Mouse (Mus musculus): Measurements from ENCODE around the gene Cd59b. TPM values are rescaled to one million over a fixed set of nuclear protein-coding genes. Genes with fewer than 3 reads are reported as not detected.
"Not testable (repeated sequence)": the region's sequence is repeated elsewhere in the genome, so short reads cannot be mapped to it uniquely, and the experiment has no call there.

Cd59b gene
- not detected for polyA plus RNA-seq (2017; shearing (Covaris generic))

DNA sequence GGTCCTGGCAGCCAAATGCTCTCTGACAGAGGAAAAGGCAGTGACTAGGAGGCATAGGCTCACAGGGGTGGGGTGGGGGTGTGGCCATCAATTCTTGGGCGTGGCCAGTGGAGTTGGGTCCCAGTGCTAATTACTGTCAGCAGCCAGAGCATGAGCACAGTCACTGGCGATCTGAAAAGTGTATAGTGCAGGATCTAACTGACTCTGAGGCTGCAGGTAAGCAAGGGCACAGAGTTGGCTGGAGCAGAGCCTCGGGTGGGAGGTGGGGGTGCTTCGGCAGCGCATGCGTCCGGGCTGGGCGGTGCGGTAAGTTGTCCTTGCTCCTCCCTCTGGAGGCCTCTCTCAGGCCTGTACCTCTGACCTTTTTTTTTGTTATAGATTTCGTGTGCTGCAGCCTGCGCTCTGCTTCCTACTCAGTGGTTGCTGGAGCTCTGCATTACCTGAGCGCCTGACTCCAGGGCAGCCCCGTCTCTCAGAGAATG lies at the start of gene Cd59b:
Gene Cd59b, plus strand, starts transcription at position 146 of the 482 bp plus-strand sequence.
- peak; percentile 64 for ATAC-seq

DNA sequence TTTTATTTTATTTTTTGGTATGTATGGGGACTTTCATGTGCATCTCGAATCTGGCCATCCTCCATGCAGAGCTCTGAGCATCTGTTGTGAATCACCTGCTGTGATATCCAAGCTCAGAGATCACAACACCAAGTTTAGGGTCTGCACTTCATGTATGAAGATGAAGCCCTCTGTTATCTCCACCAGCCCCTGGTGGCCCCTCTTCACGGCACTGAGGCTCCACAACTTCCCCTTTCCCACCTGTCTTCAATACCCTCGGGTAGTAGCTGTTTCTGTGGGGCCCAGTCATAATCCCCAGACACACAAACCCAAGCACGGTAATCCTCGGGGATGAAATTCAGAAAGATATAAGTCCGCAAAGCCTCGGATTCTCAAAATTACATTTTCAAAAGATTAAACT lies 46.6 kb upstream of the Cd59b start:
- ATAC-seq = no peak

DNA sequence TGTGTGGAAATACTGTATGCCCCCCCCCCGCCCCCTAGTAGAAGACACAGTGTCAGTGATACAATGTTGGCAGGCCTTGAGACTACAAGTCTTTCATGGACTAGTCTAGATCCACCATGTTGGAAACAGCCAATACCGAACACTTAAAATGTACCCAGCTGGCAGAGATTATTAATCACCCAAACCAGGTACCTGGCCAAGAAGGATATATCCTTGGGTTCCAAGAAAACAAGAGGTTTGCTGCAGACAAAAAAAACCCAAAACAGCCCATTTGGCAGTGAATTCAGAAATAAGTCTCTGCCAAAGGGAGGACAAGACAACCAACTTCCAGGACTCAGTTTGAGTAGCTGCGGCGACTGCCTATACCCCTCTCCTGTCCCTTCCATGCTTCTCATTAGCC lies 45.0 kb upstream of the Cd59b start:
- no peak for ATAC-seq

DNA sequence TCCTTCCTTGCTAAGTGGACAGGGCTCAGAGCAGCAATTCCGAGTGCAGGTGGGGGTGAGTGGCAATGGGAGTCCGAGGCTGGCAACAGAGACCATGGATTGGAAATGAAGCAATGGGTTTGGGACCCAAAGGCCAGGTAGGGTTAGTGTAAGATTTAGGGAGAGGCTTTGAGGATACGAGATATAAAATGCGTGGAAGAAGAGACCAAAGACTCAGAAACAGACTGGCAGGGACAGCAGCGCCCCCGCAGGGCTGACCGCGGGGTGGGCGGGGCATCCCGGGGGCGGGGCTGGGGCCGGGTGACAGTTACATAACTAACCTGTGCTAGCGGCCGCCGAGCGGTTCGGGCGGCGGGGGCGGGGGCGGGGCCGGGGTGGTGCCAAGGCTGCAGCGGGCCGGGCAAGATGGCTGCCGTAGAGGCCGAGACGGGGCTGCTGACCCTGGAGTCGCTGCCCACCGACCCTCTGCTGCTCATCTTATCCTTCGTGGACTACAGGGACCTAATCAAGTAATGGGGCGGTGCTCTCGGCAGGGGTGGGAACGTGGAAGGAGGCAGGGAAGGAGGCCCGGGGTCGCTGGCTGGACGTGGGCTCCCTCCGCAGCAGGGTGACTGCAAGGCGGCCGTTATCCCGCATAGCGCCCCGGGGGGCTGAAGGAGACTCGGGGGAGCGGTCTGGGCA lies 42.1 kb upstream of the Cd59b start, which contains the start of gene Fbxo3:
Gene Fbxo3, plus strand, starts transcription at position 264 of the 681 bp plus-strand sequence.
- ATAC-seq = peak; percentile 69

DNA sequence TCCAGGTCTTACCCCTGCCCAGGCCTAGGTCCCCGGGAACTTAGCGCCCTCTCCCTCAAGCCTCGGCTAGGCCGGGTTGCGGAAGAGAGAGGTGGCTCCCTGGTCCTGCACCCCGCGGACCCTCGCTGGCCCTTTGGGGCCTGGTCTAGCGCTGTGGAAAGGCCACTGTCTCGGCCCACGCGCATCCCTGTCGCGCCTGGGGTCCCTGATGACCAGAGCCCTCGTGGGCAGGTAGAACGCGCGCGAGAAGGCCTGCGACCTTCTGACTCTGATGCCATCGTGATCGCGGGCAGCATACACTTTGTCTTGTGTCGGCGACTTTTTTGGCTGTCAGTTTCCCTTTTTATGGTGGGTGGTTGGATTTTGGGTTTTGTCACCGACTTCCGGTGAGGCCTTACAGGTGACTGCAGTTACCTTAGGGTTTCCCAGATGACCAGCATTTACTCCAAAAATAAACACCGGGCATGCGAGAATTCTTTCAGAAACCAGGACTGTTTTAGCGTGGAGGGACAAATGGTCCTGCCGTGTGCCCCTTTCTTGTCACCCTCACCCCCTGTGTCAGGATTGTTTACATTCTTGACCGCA lies 41.4 kb upstream of the Cd59b start, which contains the start of gene 4931422A03Rik:
Gene 4931422A03Rik, minus strand, starts transcription at position 223 of the 585 bp plus-strand sequence.
- peak; percentile 55 for ATAC-seq

DNA sequence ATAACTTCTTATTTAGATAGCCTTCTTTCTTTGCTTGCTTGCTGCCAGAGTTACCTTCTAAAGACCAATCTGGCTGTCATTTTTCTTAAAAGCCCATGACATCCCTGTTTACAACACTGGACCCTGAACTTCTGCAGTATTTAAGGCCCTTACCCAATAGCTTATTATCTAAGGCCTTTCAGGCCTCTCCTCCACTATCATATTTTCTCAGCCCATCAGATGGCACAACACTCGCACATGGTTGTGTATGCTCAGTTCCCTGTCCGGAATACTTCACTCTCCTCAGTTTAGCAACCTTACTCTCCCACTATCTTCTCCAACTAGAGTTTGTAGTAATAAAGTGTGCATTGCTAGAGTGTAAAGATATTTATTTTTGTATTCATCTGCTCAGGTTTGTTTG lies 40.6 kb upstream of the Cd59b start:
- no peak for ATAC-seq

DNA sequence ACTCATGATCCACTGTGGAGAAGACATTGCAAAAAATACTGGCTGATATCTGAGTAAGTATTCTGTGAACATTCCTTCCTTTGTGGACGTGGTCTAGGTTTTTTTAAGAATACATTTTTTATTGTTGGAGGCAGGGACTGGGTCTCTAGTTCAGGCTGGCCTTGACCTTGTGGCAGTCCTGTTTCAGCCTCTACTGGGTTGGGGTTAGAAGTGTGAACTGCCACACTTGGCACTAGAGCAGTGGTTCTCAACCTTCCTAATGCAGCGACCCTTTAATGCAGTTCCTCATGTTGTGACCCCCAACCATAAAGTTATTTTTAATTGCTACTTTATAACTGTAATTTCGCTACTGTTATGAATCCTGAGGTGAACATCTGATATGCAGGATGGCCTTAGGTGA lies 39.3 kb upstream of the Cd59b start:
- no peak for ATAC-seq

DNA sequence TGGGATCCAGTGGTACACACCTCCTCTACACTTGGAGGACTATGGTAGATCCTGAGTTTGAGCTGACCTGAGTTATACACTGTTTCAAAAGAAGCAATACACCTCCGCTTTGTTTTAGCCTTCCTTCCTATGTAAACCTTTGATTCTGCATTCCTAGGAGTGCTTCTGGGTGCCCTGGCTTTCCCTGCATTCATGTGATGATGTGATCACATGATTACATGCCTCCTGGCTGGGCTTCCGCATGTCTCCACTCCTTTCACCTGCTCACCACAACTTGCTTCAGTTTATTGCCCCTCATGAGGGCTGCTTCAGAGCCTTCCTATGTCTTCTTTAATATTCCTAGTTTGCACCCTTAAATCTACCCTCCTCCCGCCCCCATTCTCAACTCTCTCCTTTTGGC lies 37.6 kb upstream of the Cd59b start:
- no peak for ATAC-seq

DNA sequence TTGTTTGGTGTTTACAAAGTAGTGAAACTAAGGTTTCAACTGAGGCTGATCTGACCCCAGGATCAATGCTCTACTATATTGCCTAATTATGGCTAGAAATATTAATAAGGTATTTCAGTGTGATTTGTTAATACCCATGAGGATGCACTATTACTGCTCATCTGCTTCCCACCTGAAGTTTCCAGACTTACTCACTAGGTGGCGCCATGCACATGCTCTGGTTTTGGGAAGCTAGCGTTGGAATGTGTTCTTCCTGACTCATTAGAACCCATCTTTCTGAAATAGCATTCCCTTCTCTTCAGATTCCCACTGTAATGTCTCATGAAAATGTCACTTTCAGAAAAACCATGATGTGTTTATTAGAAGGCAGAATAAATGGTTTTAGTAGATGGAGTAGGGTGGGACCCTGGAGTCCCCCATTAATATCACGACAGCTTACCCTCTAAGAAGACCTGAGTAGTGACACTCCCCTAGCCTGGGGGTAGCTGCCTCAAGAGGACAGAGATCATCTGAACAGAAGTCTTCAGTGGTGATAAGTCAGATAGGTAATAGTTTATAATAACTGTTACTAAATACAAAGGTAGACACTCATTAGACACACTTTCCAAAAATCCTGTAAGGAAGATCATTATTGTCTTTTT lies 34.7 kb upstream of the Cd59b start:
- no peak for ATAC-seq

DNA sequence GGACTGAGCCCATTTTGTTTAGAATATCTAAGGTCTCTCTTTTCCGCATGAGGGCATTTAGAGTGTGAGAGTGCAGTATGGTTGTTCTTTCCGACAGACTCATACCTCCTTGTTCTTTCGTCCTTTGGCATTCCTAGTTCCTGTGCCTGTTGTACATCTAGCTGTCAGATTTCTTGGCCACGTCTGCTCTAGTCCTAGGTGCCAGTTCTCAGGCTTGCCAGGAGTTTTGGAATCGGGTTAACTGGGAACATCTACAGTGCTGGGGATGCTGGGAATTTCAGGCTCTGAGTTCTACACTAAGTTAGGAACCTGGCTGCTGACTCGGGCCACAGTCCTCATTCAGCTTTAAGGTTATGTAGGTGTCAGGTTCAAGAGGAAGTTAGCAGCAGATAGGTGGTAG lies 34.1 kb upstream of the Cd59b start:
- no peak for ATAC-seq

DNA sequence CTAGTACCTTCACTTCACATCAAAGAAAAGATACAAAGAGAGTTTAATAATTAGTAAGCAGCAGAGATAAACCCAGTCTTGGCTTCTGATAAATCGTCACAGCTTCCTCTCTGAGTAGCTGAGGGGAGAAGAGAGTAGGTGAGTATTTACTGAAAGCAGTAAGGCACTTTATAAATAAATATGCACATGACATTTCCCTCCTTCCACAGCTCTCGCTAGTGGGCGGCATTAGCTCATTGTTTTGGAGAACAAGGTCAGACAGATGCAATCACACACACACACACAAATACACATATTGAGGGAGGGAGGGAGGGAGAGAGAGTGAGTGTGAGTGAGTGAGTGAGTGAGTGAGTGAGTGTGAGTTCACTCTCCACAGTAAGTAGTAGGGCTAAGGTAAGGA lies 33.3 kb upstream of the Cd59b start:
- no peak for ATAC-seq

DNA sequence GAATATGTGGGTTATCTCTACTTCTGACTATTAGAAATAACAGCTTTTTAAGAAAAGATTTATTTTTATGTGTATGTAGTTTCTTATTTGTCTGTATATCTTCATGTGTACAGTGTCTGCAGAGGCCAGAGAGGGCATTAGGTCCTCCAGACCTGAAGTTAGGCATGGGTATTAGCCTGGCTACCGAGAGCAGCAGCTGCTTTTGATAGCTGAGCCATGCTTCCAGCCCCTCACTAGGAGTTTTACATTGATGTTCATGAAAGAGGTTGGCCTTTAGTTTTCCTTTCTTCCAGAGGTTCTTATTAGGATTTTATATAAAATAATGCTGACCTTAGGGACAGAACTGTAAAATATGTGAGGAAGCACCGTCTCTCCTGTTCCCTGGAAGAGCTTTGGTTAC lies 31.4 kb upstream of the Cd59b start:
- ATAC-seq = no peak

DNA sequence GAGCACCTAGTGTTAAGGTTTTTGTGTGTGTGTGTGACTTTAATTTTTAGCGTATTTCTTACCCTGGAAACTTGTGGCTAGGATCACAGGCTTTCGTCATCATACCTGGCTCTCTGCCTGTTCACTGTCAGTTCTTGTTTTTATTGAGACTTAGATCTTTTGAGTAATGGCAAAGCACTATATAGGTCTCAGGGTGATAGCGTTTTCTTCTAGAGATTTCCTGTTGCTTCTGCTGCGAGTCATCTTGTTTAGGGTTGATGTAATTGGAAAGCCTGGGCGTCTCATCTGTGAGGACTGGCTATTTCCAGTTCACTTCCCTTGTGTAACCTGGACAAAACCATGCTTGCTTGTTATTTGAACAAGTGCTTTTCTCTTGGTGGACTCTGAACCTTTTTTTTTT lies 28.0 kb upstream of the Cd59b start:
- peak; percentile 71 for ATAC-seq

DNA sequence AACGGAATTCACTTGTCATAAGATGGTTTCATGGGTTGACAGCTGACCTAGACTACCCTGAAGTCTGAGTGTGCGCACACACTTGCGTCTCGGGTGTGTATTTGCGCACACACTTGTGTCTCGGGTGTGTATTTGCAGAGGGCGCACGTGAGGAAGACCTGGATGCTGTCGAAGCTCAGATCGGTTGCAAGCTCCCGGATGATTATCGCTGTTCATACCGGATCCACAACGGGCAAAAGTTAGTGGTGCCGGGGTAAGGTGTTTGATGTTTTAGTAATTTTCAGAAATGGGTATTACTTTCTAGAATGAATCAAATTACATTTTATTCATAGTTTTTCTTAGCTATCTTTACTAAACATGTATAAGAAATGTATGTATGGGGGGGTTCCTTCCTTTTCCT lies 26.9 kb upstream of the Cd59b start:
- ATAC-seq = no peak

DNA sequence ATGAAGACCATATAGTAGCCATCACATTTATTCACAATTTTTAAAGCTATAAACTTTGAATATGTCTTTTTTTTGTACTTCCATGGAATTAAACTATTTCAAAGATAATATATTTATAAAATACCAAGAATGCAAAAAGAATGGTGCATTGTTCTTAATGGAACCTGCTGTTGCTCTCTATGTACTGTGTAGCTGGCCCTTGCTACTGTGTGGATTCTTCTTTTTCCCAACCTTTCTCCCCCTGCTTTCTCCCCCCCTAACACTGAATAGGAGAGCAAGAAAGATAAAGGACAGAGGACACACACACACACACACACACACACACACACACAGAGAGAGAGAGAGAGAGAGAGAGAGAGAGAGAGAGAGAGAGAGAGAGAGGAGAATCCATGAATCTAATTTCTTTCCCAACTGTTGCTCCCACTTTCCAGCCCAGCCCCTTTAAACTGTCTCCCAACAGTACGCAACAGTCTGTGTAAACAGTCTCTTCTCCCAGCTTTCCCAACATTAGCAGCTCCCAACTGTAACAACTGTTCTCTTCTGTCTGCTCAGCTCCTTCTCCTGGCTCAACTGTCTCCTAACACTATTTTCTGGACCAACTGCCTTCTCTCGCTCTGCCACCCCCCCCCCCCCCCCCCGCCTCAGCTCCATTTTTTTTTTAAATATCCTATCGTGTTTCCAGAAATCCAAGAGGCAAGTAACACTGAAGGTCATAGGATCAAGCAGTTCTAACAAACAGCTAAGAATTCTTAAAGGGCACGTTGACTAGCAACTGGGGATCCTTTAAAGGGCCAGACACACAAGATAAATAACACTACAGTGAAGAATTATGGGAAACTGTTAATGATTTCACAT lies 25.8 kb upstream of the Cd59b start:
- no peak for ATAC-seq

DNA sequence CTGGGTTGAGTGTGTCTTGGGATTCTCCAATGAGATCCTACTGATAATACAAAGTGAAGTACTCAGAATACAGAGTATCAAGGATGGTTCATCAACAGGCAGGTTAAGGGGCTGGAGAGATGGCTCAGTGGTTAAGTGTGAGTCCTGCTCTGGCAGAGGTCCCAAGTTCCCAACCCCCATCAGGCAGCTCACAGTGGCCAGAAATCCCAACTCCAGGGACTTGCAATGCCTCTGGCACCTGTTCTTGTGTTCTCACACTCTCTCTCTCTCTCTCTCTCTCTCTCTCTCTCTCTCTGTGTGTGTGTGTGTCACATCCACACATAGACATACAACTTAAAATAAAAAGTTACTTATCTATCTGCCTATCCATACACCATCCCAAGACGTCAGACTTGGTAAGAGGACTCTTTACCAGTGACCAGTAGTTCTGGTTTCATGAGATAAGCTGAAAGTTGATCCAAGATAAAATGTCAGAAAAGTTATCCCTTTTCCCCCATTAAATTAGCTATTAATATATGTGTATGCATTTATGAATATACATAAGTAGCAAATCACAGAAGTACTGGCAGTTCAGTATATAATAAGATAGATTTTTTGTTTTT lies 25.1 kb upstream of the Cd59b start:
- no peak for ATAC-seq

DNA sequence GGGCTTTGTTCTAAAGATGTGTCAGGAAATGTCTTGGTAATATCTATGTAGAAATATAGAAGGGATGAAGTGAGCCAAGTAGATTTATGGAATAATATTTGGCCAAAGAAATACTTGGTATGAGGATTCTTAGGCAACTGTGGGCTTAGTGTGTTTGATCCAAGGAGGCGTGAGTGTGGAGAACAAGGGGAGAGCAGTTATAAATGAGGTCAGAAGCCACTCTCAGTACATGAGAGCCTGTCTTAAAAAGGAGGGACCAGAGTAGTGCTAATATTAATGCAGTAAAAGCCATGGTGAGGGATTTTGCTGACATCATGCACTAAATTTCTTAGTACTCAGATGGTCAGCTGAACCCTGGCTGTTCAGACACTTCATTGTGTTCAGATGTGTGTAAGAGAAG lies 11.3 kb upstream of the Cd59b start:
- no peak for ATAC-seq

DNA sequence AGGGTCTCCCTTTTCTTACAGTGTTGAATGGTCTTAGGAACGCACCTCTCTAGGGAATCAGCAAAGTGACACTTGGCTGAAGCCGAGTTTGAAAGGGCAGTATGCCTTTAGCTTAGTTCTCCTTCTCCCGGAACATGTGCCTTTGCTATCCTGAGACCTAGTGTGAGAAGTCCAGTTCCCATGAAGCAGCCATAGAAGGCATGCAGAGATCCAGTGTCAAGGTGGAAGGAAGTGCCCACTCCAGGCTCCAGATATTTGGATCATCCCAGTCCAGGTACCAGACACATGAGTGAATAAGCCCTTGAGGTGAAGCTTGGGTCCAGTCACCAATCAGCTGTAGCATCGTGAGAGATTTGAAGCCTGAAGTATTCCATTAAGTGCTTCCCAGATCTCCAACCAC lies 10.7 kb upstream of the Cd59b start:
- no peak for ATAC-seq

DNA sequence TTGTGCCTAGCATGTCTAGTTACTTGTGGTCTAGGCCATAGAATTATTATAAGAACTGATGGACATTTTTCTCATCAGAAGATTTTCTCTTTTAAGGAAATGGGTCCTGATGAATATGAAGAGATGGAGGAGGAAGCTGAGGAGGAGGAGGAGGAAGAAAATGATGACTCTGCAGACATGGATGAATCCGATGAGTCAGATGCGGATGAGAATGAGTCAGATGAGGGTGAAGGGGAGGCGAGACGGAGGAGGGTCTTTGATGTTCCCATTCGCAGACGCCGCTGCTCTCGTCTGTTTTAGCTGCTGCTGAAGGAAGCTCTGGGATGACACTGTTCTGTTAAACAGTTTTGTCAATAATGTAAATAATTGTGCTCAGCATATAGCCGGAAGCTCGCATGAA lies 9.9 kb upstream of the Cd59b start:
- ATAC-seq = no peak

DNA sequence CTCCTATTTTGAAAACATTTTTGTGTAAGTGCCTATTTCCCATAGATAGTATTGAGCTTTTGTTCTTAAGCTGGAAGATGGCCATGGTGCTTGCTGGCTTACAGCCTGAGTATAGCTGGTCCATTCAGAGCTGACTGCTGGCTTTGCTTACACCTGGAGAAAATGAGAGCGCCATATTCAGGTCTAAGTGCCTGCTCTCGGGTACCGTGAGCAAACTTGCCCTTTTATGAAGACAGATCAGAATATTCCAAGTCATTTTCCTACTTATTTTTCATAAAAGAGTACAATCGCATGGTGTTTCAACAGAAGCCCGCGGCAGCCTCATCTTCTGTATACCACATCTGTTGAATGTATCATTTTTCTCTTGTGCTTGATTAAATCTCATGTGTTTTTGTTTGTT lies 8.7 kb upstream of the Cd59b start:
- ATAC-seq = no peak

DNA sequence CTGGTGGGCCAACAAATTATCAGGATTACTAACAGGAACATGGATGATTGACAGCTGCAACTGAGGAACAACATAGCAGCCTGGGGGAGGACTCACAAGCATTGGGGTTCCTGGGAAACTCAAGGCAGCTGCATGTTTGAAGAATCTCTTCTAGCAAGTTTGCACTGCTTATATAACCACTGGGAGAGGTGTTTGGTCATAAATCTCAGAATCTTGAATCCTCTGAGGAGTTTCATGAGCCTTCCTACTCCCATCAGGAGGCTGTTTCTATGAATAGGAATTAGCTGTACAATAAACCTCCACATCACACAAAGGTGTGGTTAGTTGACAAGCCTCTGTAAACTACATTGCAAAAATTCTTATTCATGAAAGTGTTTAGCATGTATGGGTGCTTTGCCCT lies 7.0 kb upstream of the Cd59b start:
- no peak for ATAC-seq

DNA sequence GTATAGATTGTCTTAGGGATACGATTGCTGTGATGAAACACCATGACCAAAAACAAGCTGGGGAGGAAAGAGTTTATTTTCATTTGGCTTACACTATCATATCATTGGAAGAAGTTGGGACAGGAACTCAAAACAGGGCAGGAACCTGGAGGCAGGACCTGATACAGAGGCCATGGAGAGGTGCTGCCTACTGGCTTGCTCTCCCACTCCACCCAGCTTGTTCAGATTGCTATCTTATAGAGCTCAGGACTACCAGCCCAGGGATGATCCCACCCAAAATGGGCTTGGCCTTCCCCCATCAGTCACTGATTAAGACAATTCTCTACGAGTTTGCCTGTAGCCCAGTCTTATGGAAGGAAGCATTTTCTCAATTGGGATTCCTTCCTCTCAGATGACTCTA lies 5.5 kb upstream of the Cd59b start:
- ATAC-seq = no peak

DNA sequence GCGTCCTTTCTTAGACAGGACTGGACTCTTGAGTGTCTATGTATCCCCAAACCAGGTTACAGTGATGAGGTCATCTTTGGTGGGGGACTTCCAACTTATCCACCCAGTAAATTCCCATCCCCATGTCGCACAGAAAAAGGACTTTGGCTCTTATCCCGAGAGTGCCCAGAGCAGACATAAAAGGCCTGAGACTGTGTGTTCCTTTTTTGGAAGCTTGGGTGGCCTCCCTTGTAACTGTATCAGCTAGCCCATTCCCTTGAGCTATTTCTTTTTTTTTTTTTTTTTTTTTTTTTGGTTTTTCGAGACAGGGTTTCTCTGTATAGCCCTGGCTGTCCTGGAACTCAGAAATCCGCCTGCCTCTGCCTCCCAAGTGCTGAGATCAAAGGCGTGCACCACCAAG lies 4.1 kb upstream of the Cd59b start, which contains the start of gene Gm10912:
Gene Gm10912, plus strand, starts transcription at position 301 of the 400 bp plus-strand sequence.
- not testable (repeated sequence) for ATAC-seq
